Mouse (Mus musculus) T-helper 1 cell (primary cell): ENCODE data around the gene Pwwp2b.

Experiments
- in situ Hi-C: fragments of 300-600 bp; cut with MboI, MseI; formaldehyde crosslinking; loops from one replicate; pipeline ENCODE4 v1.15.1; 2025; ENCODE audit warnings: high pct_unique_total_duplicates

Gene Pwwp2b

DNA sequence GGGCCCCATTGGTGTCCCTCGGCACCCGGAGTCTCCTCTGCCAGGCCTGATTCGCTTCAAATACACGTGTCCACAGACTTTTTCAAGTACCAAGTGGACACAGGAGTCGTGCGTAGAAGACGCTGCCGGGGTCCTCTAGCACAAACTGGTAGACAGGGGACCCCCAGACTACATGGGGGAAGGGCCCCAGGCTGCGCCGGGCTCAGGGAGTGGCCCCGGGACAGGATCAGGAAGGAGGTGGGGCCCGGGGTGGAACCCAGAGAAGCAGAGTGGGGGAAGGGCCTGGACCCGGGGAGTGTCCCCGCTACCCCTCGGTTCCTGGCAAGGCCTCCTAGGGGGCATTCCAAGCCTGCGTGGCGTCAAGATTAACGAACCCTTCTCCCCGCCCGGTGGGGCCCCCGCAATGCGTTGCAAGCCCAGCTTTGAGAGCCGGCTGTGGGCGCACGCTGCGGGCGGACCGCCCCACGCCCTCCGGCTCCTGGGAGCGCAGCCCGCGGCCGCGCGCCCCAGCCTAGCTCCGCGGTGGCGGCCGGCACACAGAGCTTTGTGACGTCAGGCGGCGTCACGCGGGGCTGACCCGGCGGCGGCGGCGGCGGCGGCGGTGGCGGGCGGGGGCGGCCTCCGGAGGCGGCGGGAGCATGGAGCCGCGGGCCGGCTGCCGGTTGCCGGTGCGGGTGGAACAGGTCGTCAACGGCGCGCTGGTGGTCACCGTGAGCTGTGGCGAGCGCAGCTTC is at the start of gene Pwwp2b:
TSS of gene Pwwp2b (plus strand) at position 602 of the 734 bp plus-strand sequence.
- in situ Hi-C loops: no loop called here

GRCm38 (mm10) chr7:139200108-139200507 is 48.2 kb upstream of the Pwwp2b start:
- in situ Hi-C loops: loop anchor here (5.0 to 25.0 kb wide), 2 partner anchors 78 to 1763 kb away; partner anchors contain the start of gene Glrx3

- in situ Hi-C loops: loop anchor here (5.0 to 25.0 kb wide), 2 partner anchors 79 to 1764 kb away; partner anchors contain the start of gene Glrx3
Measured at GRCm38 (mm10) chr7:139201209-139201608, 47.1 kb upstream of the Pwwp2b start.

- in situ Hi-C loops: loop anchor here (25.0 kb wide), 1 partner anchor 1771 kb away; the partner anchor contains the start of gene Glrx3
Measured at GRCm38 (mm10) chr7:139208023-139208772, 40.1 kb upstream of the Pwwp2b start.

GRCm38 (mm10) chr7:139208773-139209095 is 39.5 kb upstream of the Pwwp2b start:
- in situ Hi-C loops: loop anchor here (25.0 kb wide), 1 partner anchor 1771 kb away; the partner anchor contains the start of gene Glrx3

DNA sequence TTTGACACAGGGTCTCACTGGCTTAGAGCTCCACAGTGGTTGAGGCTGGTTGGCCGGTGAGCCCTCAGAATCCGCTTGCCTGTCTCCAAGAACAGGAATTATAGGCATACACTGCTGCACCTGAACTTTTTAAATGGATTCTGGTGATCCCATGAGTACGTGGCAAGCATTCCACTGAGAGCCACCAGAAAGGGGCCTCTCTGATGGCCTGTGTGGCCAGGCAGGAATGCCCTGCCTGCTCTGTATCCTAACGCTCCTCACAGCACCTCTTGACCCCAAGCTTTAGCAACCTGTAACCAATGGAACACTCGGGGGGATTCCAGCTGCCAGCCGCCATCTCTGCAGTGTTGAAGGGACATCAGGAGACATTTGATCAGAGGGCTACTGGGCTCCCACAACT is 36.5 kb upstream of the Pwwp2b start:
- in situ Hi-C loops: loop anchor here (25.0 kb wide), 1 partner anchor 1774 kb away; the partner anchor contains the start of gene Glrx3

GRCm38 (mm10) chr7:139212754-139213745 is 35.2 kb upstream of the Pwwp2b start, which contains the start of the genes Lrrc27 and Stk32c:
Lrrc27 (plus strand) TSS chr7:139212988.
Stk32c (minus strand) TSS chr7:139213307.
- in situ Hi-C loops: loop anchor here (25.0 kb wide), 1 partner anchor 1776 kb away; the partner anchor contains the start of gene Glrx3

DNA sequence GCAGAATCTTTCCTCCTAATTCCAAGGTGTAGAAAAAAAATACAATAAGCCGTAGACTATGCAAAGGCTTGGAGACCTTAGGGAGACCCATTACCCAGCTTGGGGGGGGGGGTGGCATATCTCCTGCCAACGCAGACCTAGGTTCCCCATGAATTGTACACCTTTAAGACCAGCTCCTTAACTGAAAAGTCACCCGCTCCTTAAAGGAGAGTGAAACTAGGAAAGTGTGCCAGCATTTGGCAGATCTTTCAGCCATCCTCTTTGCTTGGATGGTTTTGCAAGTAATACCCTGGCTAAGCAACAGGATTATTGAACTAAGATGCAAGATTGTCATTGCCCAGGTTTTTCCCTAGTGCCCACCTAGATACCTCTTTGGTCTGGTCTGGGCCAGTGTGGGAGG is 34.5 kb upstream of the Pwwp2b start:
- in situ Hi-C loops: loop anchor here (25.0 kb wide), 1 partner anchor 1776 kb away; the partner anchor contains the start of gene Glrx3

DNA sequence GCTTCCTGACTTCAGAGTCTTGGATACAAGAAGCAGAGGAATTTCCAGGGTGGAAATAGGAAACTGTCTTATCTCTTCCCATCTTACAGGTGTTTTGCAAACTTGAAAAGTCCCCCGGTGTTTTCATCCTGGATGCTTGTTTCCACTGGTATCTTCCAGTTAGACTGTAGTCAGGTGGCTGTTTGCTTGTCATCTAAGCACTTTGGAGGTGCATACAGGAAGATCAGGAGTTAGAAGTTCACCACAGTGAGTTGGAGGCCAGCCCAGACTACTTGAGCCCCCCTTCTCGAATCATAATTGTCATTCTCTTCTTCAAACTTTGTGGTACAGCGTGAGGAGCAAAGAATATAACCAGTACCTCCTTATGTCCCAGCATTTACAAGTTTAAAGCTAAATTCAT is 34.1 kb upstream of the Pwwp2b start:
- in situ Hi-C loops: loop anchor here (25.0 kb wide), 1 partner anchor 1777 kb away; the partner anchor contains the start of gene Glrx3

DNA sequence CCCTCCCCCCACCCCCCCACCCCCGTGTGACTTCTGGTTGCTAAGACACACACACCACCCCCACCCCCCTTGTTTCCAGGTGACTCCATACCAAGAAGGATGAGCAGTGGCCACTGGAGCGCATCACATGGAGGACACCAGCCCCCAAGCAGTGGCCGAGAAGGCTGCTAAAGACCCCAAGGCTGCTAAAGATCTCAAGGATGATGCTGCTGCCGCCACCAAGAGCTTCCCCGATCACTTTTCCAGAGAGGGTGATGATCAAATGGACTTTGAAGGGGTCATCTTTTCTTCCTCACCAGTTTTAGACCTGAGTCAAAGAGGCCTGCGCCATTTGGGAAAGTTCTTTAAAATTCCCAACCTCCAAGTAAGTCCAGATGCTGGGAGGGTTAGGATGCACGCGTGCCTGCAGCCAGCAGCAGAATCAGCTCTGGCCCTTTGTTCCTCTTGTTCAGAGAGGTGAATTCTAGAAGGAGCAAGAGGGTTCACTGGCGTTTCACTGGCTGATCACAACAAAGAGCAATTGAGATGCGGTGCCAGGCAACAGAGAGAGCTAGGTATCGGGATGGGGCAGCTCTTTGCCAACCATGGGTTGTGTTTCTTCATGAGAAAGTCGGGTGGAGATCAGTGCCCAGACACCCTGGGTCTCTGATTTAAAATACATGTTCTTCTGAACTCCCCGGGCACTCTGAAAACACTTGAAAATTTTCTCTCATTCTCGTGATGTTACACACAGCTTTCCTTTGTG is 33.5 kb upstream of the Pwwp2b start:
- in situ Hi-C loops: loop anchor here (25.0 kb wide), 1 partner anchor 1777 kb away; the partner anchor contains the start of gene Glrx3

DNA sequence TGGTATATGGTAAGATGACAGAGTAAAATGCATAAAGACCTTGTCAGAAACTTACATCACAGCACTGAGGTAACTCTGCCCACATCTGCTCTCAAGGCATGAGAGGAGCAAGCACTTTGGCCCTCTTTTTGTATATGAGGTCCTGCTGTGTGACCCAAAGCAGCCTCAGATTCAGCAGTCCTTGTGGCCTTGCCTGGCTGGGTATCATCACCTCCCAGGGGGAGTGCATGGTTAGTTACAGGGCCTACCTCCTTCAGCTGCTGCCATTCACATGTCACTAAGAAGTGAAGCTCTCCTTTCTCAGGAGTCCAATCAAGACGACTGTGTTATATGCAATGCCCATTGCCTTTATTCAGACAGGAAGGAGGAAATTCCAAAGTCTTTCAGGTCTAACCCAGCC is 32.8 kb upstream of the Pwwp2b start:
- in situ Hi-C loops: loop anchor here (25.0 kb wide), 1 partner anchor 1778 kb away; the partner anchor contains the start of gene Glrx3

DNA sequence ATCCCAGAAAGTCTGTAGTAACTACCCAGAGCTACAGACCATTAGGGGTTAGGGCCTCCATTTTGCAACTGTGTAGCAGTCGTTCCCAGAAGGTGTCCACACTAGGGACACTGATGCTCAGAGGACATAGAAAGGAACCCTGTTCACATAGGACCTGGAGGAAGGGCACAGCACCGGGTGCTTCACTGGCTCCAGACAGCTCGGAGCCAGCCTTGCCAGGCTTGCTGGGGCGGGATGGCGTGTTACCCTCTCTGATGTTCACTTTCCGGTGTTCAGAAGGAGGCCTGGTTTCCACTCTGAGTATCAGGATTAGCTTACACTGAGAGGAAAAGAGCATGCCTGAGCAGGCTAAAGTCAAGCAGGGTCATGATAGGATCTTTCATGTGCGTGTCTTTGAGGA is 32.3 kb upstream of the Pwwp2b start:
- in situ Hi-C loops: loop anchor here (25.0 kb wide), 1 partner anchor 1779 kb away; the partner anchor contains the start of gene Glrx3

GRCm38 (mm10) chr7:139216464-139216863 is 31.8 kb upstream of the Pwwp2b start:
- in situ Hi-C loops: loop anchor here (25.0 kb wide), 1 partner anchor 1779 kb away; the partner anchor contains the start of gene Glrx3

DNA sequence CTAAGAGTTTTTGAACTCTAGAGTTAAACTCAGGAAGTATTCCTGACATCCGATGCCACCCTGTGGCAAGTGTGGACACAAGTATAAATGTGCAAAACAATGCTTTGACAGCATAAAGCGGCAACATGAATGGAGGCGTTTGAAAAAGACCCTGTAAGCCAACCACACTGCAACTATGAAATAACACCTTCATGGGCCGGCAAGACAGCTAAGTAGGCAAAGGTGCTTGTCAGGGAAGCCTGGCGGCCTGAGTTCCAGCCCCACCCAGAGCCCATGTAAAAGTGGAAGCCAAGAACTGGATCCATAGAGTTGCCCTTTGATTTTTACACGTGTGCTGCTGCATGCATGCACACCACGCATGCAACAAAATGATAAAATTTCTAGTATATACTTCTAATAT is 31.2 kb upstream of the Pwwp2b start:
- in situ Hi-C loops: loop anchor here (25.0 kb wide), 1 partner anchor 1780 kb away; the partner anchor contains the start of gene Glrx3

DNA sequence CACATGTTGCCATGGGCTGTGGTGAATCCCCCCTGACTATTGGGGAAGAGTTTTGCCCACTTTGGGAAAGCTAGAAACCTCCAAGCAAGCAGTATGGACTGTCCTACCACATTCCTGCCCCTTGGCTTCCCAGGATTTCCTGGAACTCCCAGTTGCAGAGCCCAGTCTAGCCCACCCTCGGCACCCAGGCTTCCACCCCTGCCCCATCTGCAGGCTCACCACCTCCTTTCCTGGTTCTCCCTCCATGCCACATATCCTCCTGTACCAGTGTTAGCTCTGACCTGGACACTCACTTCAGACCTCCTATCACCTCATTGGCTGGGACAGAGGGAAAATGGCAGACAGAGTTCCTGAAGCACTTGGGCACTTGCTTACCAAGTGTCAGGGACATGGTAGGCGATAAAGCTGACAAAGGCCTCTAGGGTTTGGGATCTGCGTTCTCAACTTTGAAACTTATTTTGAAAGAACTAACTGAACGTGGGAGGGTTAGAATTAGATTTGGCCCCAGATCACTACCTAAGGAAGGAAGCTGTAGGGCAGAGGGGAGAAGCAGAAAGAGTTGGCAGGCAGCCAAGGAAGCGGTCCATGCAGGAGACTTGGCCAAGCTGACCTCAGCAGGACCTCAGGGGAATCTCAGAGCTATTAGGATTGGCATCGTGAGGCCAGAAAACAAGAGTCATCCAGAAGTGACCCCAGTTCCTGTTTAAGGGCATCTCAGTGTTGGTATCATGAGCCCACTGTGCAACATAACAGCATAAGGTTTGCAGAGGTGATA is 29.5 kb upstream of the Pwwp2b start:
- in situ Hi-C loops: loop anchor here (25.0 kb wide), 1 partner anchor 1782 kb away; the partner anchor contains the start of gene Glrx3

- in situ Hi-C loops: loop anchor here (25.0 kb wide), 1 partner anchor 1782 kb away; the partner anchor contains the start of gene Glrx3
Measured at GRCm38 (mm10) chr7:139219486-139219885, 28.8 kb upstream of the Pwwp2b start.

DNA sequence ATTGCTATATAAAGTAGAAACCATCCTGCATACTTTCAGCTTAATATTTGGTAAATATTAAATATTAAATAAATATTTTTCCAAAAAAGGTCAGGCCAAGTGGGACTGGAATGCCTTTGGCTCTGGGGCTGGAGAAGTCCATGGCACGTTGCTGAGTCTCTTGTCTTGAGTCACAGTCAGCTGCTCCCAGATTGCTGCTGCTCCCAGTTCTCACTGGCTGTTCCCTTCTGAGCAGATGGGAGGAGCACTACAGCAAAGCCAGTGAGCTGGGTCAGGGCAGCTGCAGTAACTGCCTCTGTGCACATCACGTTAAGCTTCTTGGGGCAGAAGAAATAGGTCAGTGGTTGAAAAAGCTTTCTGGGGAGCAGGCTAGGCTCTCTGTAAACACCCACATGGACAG is 28.0 kb upstream of the Pwwp2b start:
- in situ Hi-C loops: loop anchor here (25.0 kb wide), 1 partner anchor 1783 kb away; the partner anchor contains the start of gene Glrx3

DNA sequence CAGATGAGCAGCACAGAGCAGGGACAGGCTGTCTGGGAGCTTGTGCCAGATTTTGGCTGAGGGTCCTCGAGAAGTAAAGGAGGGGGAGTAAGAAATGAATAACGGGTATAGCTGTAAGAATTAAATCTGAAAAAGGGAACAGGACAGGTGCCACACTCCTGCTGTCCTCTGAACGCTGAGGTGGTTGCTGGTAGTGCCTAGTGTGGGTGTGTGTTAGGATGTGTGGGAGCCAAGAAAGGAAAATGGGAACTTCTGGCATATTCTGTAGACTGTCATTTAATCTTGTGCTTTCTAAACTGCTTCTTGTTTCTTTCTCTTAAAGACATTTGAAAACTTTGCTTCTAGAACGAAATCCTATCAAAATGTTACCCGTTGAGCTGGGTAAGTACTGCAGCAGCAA is 27.2 kb upstream of the Pwwp2b start:
- in situ Hi-C loops: loop anchor here (25.0 kb wide), 1 partner anchor 1784 kb away; the partner anchor contains the start of gene Glrx3

GRCm38 (mm10) chr7:139221856-139222255 is 26.4 kb upstream of the Pwwp2b start:
- in situ Hi-C loops: loop anchor here (25.0 kb wide), 1 partner anchor 1785 kb away; the partner anchor contains the start of gene Glrx3
